Mouse (Mus musculus): ENCODE measurements around the gene Slc35f2. TPM values are rescaled to one million over a fixed set of nuclear protein-coding genes. Genes with fewer than 3 reads are reported as not detected.

Slc35f2 gene
- total RNA-seq, 2 experiments from 2014 or later, result not detected

DNA sequence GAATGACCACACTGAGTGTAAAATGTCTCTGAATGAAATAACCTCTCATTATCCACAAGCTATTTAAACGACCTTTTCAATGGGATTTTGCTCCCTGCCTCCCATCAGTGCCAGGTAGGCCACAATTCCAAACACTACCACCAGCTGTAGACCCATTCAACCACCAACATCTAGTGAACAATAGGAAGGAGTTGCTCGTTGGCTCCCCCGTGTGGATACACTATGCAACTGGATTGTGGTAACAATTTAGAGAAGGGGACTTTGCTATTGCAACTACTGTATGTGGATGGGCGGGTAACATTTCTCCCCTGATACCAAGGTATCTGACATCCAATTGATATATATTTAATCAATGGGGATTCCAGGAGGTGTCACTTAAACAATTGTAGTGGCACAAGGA is 47.4 kb downstream of the Slc35f2 start:
- DNase-seq, result peak; percentile 34
- intact Hi-C loops (cut with DNase I; ENCODE audit: low total_unique reads), result no loop called here

DNA sequence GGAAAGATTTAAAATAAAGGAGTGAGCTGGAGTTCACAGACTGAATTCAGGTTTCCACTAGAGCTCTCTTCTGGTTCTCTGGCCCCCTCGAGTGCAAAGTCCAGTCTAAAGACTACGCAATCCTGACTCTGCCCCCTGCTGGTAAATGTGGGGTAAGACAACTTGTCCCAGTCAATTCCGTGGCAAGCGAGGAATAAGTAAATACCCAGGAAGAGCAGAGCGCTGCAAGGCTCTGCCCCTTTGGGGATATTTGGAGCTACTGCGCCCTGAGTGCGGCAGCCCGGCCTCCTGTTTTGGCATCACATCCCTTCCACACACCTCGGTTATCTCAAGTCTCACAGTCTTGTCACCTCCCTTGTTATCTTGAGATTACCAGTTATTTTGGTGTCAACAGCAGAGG is 54.0 kb downstream of the Slc35f2 start:
- intact Hi-C loops (cut with DNase I; ENCODE audit: low total_unique reads), result loop anchor here (10.0 kb wide), 1 partner anchor 159 kb away; no protein-coding TSS in a partner anchor
- no peak for DNase-seq

DNA sequence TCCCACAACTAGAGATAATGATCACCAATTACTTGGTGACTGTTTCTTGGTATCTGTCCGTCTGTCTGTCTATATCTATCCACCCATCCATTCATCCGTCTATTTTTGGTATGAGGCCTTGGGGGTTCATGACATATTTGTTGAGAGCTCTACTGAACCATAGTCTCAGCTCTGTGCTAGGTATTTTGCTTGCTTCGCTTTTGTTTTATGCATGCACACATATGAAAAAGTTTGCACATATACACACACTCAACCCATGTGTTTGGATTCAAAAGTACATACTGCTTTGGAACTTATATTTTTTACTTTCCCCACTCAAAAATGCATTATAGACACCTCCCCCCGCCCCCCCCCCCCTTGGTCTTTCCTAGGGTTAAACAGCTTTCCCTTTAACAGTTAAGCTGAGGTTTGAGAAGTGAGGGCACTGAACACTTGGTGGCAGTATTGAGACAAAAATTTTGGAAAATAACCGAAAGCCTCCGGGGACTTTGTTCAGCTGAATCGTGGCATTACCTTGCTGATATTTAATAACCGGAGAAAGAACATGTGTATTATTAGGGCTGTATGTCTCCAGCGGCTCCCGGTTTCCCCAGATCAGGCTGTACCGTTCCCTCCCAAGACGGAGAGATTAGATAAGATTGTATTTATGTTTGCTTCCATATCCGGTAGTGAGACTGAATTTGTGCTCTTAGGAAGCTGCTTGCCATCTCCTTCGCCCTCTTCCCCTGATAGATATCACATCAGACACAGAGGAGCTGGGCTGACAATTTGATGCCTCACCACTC is 57.9 kb downstream of the Slc35f2 start:
- intact Hi-C loops (cut with DNase I; ENCODE audit: low total_unique reads), result loop anchor here (10.0 kb wide), 1 partner anchor 156 kb away; no protein-coding TSS in a partner anchor
- DNase-seq, result no peak

DNA sequence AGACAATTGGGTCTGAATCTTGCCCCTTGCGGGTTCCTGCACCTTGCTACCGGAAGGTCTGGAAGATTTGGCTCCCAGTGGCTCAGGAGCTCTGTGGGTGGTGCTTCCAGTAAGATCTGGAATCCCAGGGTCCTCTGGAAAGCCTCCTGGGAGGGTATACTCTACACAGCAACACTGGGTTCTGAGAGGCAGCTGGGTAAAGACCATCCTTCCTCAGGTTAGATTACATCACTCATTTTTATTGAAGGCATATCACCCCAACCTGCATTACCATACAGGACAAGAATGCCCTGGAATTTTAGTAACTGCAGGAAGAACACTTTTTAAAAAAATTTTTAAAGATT is 58.5 kb downstream of the Slc35f2 start:
- DNase-seq, result no peak
- intact Hi-C loops (cut with DNase I; ENCODE audit: low total_unique reads), result loop anchor here (10.0 kb wide), 1 partner anchor 155 kb away; no protein-coding TSS in a partner anchor

DNA sequence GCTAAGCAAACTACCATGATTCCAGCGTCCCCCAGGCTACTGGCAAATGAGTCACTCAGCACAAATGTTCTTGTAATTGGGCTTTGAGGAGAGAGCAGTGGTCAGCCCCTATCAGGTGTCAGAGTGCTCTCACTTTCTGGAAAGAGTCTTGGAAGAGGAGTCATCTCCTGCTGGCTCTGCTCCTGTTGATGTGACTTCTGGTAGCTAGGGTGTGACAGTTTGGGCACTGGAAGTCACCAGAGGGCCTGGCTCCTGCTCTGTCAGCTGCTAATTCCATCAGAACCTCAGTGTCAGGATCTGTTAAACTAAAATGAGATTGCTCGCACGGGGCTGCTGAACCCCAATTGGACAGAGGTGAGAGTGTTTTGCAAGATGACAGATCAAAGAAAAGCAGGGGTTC is 63.7 kb downstream of the Slc35f2 start:
- DNase-seq, result peak; percentile 46

DNA sequence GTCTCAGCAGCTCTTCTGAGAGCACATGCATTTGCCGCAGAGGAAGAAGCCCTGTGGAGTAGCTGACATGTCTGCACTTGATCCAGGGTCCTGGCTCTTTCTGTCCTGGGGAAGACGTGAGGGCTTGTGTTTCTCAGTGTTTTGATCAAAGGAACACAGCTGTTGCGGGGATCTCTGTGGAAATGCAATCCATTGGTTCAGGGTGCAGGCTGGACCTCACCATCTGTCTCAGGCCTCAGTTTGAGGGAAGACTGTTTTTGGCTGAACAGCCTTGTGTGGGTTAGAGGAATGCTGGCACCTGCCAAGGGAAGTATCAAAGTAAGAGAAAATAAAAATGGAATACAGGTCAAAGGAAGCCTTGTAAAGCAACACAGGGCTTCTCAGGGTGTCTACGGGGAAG is 64.6 kb downstream of the Slc35f2 start:
- no peak for DNase-seq
- intact Hi-C loops (cut with DNase I; ENCODE audit: low total_unique reads), result no loop called here

More for the DNA sequence above, 63.7 kb downstream of the Slc35f2 start:
- intact Hi-C loops (cut with DNase I; ENCODE audit: low total_unique reads), result no loop called here

DNA sequence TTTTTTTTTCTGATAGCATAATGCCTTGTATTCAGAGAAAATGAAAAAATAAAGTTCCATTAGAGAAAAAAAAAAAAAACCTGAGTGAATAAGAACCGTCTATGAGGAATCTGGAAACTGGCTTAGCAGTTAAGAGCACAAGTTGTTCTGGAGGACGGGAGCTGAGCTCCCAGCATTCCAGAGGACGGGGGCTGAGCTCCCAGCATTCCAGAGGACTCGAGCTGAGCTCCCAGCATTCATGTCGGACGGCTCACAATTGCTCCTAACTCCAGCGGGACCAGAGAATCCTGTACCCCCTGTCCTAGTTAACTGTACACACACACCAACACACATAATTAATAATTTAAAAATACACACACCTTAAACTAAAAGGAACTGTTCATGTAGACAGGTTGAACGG is 67.5 kb downstream of the Slc35f2 start:
- intact Hi-C loops (cut with DNase I; ENCODE audit: low total_unique reads), result no loop called here

DNA sequence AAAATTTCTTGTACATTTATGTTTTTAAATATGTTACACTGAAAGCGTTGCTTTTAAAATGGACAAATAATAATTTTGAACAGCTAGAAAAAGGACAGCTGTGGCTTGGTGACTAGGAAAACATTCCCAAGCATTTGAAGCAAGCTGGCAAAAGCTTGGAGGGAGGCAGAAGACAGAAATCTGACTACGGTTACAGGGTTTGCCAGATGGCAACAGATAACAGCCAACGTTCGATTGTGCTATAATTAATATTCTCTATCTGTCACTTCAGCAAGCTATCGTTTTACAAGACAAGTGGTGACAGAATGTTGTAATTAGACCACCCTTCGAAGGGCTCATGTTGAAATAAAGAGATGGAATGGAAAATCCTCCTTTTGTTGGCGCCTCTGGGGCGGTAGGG is 77.2 kb downstream of the Slc35f2 start:
- DNase-seq, result no peak
- intact Hi-C loops (cut with DNase I; ENCODE audit: low total_unique reads), result no loop called here

More for the DNA sequence above, 67.5 kb downstream of the Slc35f2 start:
- DNase-seq, result no peak

DNA sequence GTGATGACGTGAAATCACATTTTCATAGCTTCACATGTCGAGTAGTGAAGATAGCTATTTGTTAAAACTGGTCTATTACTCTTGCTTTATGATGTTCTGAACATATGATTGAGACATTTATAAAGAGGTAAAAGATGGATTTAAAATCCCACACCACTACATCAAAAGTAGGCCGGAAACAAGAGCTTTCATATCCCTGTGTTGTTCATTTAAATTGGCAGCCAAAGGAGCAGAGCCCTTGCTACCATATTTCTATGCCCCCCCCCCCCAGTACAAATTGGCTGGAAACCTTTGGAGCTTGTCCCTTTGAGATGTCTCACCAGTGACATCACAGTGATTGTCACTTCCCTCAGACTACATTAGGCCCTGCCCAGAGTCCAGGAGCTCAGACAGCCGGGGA is 78.5 kb downstream of the Slc35f2 start, which contains the start of gene Sln:
Sln (plus strand) TSS at position 301 of the 400 bp plus-strand sequence.
- DNase-seq, result no peak
- intact Hi-C loops (cut with DNase I; ENCODE audit: low total_unique reads), result no loop called here

DNA sequence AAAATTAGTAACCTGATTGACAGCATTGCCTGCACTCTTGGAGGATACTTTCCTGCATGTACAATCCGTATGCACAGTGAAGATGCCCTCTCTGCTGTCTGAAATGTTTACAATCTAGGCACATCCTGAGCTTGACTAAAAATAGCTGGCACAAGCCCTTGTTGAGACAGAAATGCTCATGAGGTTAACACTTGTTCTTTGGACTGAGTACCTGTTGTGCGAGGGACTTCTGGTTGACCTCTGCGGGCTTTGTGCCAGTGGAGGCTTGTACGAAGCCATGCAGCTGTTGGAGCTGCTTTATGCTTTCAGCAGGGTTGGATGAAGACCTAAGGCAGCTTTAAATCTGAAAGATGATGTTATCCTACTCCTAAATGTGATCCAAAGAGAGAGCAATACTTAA is 80.8 kb downstream of the Slc35f2 start:
- DNase-seq, result peak; percentile 25
- intact Hi-C loops (cut with DNase I; ENCODE audit: low total_unique reads), result no loop called here

DNA sequence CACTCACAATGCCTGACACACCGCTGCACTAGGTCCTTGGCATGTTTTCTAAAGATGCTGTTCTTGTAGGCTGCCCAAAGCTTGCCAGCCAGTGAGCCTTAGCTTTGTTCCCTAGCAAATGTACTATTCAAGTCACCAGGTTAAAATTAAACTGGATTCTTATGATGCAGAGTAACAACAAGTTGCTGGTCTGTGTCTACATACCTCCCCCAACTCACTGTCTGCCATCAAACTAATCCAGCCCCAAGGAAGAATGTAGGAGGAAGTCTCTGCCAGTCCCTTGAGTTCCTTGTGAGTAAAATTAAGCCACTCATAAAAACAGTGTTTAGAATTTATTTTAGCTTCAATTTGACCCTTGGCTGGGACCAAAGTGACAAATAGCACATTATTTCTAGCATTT is 82.3 kb downstream of the Slc35f2 start:
- no peak for DNase-seq
- intact Hi-C loops (cut with DNase I; ENCODE audit: low total_unique reads), result no loop called here

DNA sequence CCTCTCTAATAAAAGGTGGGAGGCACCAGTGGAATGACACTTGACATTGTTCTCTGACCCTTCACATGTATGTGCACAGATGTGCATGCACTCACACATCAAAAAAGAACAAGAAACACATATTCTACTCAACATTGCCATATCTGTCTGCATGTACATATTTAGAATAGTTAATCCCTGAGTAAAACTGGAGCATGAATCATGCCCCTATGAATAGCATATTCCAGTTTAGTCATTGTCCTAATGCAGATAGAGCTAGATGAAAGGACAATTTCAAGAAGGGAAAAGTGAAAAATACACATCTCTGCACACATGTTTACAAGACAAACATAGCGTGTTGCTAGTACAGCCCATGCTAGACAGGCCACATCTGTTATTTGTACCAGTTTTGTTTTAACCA is 83.2 kb downstream of the Slc35f2 start:
- intact Hi-C loops (cut with DNase I; ENCODE audit: low total_unique reads), result no loop called here
- DNase-seq, result no peak

DNA sequence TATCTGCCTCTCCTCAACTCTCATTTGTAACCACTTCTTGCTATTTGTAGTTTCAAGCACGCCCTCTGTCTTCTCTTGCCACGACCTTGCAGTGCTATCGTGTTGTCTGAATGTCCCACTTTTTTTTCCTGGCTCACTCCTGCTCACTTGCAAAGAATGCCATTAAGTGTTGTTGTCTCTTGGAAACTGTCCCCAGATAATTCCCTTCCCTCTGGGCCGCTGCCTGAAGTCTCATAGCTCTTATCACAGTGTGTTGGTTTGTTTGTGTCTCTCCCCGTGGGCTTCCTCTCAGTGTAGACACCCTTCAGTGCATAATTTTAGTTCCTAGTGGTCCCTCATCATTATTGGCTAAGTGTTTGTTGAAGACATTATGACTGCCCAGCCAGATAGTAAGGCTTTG is 86.5 kb downstream of the Slc35f2 start:
- intact Hi-C loops (cut with DNase I; ENCODE audit: low total_unique reads), result no loop called here
- no peak for DNase-seq

Other genes starting within 250 kb of the Slc35f2 start
- 1 to 10 TPM; 6.6 to 7.1 TPM for gene Atm, start 234.8 kb upstream of the Slc35f2 start, total RNA-seq (2021)
- 1 to 10 TPM; 5.4 to 6.1 TPM for gene Npat, start 234.5 kb upstream of the Slc35f2 start, total RNA-seq (2021)
- 10 to 100 TPM; 77.2 to 88.7 TPM for gene Acat1, start 161.2 kb upstream of the Slc35f2 start, total RNA-seq (2021)
- 10 to 100 TPM; 52.3 to 53.6 TPM for gene Cul5, start 101.5 kb upstream of the Slc35f2 start, total RNA-seq (2021)
- not detected for gene Rab39, start 65.3 kb upstream of the Slc35f2 start, total RNA-seq (2021)
- 10 to 100 TPM in 1 of 2 experiments, 1 to 10 TPM in 1; 2.7 to 16.8 TPM for gene Sln, start 78.6 kb downstream of the Slc35f2 start, total RNA-seq (2021)
- gene Elmod1, start 203.8 kb downstream of the Slc35f2 start, total RNA-seq (2021), result under 1 TPM in 1 of 2 experiments, not detected in 1; 0.13 TPM

Data from gastrocnemius, postnatal 14 days (tissue).